Mouse (Mus musculus): ENCODE measurements around the gene Nlrx1.

DNA sequence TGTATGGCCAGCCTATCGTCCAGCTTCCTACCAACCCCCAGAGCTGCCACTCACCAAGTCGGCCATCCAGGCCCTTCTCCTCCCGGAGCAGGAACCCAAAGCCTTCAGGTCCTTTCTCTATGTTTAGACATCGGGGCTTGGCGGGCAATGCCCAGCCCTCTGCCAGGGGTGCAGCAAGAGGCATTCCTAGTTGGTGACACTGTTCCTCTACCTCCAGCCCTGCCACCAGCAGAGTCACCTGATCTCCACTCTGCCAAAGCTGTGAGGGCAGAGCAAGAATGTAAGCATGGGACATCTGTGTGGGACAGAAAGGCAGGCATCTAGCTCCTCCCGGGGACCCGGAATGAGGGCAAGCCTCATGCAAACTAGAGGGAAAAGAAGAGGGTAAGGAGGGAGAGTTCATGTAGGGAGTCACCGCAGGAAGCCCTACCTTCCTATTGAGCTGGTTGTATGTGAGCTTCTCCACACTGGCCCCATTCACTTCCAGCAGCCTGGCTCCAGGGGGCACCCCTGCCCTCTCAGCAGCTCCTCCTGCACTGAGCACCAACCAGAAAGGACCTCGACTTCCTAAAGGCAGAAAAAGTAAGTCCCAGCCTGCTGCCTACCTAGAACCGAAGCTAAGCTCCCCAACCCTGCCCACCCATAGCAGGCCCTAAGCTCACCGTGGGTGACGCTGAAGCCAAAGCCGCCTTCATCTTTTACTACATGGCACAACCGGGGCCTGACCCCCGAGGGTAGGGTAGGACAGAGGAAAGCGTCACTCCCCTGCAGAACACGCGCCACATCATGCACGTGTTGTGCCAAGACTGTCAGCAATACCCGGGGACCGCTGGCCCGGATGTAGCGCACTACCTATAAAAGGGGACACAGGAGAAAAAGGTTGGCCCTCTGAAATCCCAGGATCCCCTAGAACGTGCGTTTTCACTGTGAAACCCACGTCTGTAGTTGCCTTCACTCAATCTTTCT is 18.9 kb downstream of the Nlrx1 start:
- TF ChIP-seq ZC3H11A (IDR thresholded peaks at IDR 0.05; ENCODE audit: borderline replicate concordance, low read depth, low read length): no peak
- TF ChIP-seq ZNF384 (IDR thresholded peaks at IDR 0.05; ENCODE audit: low read depth, low read length): no peak
